Mouse (Mus musculus): Measurements from ENCODE around the gene E030018B13Rik.

Gene E030018B13Rik

DNA sequence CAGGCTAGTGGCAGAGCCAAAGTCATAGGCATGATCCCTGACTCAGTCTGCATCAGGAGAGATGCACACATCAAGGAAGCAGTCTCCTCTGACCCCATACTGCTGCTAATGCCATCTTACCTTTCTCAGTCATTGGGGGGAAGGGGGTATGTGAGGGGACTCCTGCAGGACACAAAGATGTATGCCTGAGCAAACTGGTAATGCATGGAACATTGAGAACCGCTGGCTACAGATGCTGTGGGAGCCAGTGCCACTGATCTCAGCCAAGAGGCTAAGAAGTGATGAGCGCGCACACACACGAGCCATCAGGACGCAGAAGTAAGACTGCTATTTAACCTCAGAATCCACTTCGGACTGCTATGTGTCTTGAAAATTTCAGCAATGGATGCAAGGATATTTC is 18.5 kb upstream of the E030018B13Rik start:
- no peak for DNase-seq

GRCm38 (mm10) chr7:63899925-63900324 is 16.7 kb upstream of the E030018B13Rik start:
- no peak for DNase-seq

DNA sequence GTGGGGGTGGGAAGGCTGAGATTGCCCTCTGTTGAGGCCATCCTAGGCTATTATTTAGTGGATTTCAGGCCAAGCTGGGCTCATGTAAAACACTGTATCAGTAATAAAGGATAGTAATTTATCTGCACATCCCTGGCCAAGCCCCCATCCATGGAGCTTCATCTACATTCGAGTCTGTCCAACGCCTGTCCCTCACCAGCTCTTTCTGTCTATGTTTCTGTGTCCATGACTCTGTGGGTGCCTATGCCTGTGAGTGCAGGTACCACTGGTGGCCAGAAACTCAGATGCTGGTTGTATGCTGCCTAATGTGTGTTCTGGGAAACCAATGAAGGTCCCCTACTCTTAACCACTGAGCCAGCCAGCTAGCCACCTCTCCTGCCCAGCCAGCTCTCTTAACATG is 16.2 kb upstream of the E030018B13Rik start:
- DNase-seq = no peak

- no peak for DNase-seq
Observed at GRCm38 (mm10) chr7:63901346-63901745, 15.3 kb upstream of the E030018B13Rik start.

DNA sequence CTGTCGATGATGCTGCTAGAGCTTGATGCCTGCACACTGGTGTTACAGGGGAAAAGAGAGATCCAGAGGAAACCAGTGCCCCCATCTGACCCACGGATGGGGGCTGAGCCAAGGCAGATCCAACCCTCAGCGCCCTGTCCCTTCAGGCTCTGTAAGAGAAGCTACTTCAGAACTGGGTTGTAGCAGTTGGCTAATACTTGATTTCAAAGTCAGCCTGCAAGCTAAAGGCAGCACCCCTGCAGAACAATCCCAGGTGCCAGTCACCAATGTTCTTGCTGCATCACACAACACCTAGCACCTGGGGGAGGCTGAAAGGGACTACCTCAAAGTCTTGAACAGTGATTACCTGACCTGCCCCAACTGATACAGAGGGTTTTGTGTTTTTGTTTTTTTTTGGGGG is 14.7 kb upstream of the E030018B13Rik start:
- no peak for DNase-seq

DNA sequence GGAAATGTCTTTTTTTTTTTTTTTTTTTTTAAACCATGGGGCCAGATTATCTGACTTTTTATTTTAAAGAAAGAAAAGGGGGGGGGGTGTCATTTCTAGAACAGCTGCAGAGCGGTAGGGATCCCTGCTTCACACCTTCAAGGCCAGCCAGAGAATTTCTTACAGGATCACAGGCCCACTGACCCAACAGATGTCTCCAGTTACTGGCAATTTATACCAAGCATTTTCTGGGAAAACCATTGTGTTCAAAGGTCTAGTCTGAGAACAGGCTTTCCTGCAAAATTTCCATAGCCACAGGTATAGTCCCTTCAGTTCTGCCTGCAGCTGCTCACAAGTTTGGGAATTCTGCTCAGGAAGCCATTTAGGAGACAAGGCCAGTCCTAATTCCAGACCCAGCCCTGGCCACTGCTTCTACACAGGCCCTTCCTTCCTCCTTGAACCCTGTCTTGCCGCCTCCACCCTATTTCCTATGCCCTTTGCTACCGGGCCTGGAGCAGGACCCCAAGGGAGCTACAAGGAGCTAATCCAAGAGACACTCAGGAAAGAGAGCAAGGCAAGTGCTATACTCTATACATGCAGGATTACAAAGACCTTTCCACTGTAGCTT is 13.9 kb upstream of the E030018B13Rik start:
- no peak for DNase-seq

GRCm38 (mm10) chr7:63903635-63904380 is 12.8 kb upstream of the E030018B13Rik start:
- DNase-seq = no peak

- peak in 1 of 2 experiments; percentile 59 for DNase-seq
Observed at GRCm38 (mm10) chr7:63905190-63905589, 11.5 kb upstream of the E030018B13Rik start.

- peak in 1 of 2 experiments; percentile 57 for DNase-seq
Observed at GRCm38 (mm10) chr7:63905642-63906041, 11.0 kb upstream of the E030018B13Rik start.

DNA sequence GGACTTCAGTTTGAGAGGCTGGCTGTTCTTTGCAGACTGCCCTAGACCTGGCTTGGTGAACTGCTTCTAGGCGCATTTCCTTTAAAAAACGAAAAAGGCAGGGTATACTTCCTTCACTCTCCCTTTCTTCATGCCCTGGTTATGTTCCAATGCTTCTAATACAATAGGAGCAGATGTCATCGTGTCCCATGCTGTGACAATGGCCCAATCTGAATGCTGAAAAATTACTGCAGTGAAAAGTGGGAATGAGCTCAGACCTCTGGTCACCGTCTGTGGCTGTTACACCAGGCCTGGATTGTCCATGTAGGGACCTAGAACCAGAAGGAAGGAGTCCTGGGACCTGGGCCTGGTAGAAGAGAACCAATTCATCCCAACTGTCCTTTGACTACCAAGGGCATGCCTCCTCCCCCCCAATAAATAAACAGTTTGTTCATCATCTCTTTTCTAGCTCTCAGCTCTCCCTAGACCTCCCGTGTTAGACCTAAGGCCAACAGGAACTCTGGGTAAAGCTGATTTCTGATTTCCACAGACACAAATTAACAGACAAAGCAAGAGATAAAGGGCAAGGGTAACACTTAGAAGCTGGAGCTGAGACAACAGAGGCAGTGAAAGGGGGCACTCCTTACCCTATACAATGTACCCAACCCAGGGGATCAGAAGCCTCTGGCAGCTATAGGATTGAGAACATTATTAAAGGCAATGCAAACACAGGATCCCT is 8.7 kb upstream of the E030018B13Rik start:
- DNase-seq = no peak

DNA sequence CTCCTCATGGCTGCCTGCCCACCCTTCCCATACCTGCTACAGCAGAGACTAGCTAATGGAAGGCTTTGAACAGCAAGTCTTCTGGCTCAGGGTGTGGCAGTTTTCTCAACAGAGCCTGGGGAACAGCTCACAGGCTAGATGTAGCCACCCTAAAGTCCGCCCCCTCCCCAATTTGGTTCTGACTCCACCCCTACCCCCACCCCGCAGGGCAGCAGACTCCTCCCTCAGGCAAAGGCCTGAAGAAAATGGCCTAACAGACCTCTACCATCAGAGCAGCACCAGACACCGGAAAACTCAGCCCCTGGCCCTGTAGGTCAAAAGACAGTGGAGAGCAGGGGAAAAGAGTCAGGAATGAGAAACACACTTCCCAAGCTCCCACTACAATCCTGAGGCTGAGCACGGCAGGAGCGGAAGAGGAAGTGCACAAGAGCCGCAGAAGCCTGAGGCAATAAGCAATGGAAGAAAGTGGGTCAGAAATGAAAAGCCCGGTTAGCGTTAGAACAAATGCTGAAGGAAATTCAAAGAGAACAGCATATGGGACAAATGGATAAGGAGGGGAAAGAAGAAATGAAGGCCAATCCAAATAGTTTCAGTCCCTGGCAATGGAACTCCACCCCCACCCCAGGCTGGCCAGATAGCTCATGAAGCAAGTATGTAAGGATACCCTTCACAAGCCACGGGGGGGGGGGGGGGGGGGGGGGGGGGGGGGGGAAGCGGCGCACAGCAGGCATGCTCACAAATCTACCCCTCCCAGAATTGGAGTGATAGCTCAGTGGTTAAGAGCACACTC is 8.0 kb upstream of the E030018B13Rik start:
- DNase-seq = no peak

DNA sequence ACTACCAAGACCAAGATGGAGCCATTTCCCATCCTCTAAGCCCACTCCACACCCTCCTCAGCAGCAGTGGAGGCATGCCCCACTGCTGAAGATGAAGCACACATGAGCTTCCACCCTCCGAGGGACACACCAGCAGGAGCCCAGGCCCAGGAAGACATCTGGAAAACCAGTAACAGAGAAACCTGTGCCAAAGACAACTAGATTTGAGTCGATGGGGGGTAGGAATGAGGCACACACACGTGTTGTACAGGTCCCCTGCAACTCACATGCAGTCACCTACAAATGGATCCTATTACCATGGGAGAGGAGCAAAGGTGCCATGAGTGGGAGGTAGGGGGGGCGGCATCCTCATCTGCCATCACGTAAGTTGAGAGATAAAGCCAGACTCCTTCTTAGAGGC is 6.4 kb upstream of the E030018B13Rik start:
- DNase-seq = no peak

- no peak for DNase-seq
Observed at GRCm38 (mm10) chr7:63910912-63911311, 5.7 kb upstream of the E030018B13Rik start.

DNA sequence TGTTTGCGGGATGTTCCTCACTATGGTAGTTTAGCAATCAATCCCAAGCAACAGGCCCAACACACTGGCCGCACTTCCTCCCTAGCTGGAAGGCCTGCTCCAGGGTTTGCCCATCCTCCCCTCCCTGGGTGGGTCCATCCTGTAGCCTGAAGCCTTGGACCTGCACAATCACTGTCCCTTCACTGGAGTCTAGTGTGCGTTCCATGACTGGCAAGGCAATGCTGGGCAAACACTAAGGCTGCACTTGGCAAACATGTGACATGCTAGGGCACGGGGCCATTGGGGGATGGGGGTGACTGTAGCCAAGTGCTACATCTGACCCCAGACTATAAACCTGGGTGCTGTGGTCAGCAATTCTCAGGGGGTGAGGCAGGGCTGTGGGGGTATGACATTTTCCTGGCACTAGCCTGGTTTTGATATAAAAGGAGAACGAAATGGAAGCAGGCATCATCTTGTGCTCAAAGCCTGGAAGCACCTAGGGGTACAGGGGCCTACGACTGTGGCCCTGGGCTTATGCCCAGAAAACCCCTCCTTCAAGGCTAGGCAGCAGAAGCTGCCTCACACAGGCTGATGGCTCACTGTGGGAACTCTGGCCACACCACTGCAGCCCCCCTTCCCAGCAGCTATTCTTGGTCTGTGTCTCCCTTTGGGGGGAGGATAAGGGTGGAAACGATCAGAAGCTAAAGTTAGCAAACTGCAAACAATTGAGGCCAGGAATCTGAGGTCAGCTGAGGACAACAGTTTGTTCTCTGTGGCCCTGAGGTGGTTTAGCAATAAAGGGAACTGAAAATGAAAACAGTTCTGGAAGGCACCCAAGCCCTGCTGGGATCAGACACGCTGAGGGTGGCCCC is 5.0 kb upstream of the E030018B13Rik start:
- peak; percentile 90 for DNase-seq

DNA sequence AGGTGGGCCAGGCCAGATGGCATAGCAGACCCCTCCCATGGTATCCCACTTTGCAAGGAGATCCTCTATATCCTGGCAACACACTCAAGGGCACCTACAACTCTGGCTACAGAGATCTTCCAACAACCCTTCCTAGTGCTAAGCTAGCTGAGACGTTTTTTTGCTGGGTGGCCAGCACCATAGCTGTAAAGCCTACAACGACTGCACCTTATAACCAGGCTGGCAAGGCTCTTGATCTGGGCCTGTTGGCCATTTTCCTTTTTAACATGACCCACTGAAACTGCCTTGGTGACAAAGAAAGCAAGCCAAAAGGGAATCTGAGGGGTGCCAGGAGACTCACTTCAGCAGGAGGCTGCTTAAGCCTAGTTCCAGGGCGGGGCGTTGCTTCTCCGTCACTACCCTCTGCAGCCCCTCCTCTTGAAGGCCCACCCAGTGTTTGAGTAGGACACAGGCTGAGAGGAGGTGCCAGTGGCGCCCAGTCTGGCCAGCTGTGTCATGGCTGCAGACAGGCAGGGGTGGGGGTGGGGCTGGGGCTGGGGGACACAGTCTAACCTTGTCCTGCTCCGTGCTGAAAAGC is 4.3 kb upstream of the E030018B13Rik start:
- DNase-seq = no peak

- no peak for DNase-seq
Observed at GRCm38 (mm10) chr7:63912924-63913723, 3.5 kb upstream of the E030018B13Rik start.

GRCm38 (mm10) chr7:63913724-63914692 is 2.6 kb upstream of the E030018B13Rik start:
- peak in 1 of 2 experiments; percentile 78 for DNase-seq

- no peak for DNase-seq
Observed at GRCm38 (mm10) chr7:63914891-63915290, 1.8 kb upstream of the E030018B13Rik start.

- DNase-seq = peak; percentile 95 to 96
Observed at GRCm38 (mm10) chr7:63917693-63918092, 1.0 kb downstream of the E030018B13Rik start.

Data from kidney, adult 8-10 months (tissue).